Comparison of ENCODE assay signal across 8 mouse cellular contexts in genomic region chr4:36951150-36951954, GRCm38 (mm10). TPM values are rescaled to one million over a fixed set of nuclear protein-coding genes. Genes with fewer than 3 reads are reported as not detected.
A peak's percentile ranks its signal among the peaks of the same experiment; 100 is the strongest.
DNase-seq lines count a peak whose midpoint lies in the region; ATAC-seq and TF ChIP-seq lines count a peak whose summit lies in the region.

Lingo2 (minus strand) TSS chr4:36951747.

- H3K4me1 ChIP-seq in ES-Bruce4 (ENCODE audit: control insufficient read depth, insufficient read depth, low read length) = no peaks in the 10 kb centered on the region
- H3K4me1 ChIP-seq in forebrain, embryonic 16.5 days (replicated peaks; ENCODE audit: control insufficient read depth, insufficient read depth, low read length) = peaks cover 17% of the 10 kb centered on the region
- H3K4me1 ChIP-seq in midbrain, embryonic 14.5 days (ENCODE audit: control insufficient read depth, insufficient read depth, low read length) = peaks cover 21% of the 10 kb centered on the region

- H3K36me3 ChIP-seq in ES-Bruce4 (ENCODE audit: control insufficient read depth, insufficient read depth, low read length, poor library complexity, severe bottlenecking) = no peaks in the 10 kb centered on the region
- H3K36me3 ChIP-seq in forebrain, embryonic 16.5 days (ENCODE audit: control insufficient read depth, insufficient read depth) = no peaks in the 10 kb centered on the region
- no peaks in the 10 kb centered on the region for H3K36me3 ChIP-seq in midbrain, embryonic 14.5 days (ENCODE audit: control insufficient read depth, insufficient read depth, low read length)

- no peak for TF ChIP-seq EP300 in ES-Bruce4 (IDR thresholded peaks at IDR 0.05; ENCODE audit: insufficient read depth, low read depth, low read length)

- ATAC-seq in forebrain, embryonic 16.5 days = peak; percentile 29
- ATAC-seq in midbrain, embryonic 14.5 days (ENCODE audit: low FRiP score, low TSS enrichment) = peak; percentile 43

- peaks cover 10% of the 10 kb centered on the region for H3K27me3 ChIP-seq in ES-Bruce4 (ENCODE audit: control insufficient read depth, insufficient read depth, low read length, poor library complexity, severe bottlenecking)
- H3K27me3 ChIP-seq in forebrain, embryonic 16.5 days (replicated peaks; ENCODE audit: control insufficient read depth, insufficient read depth, low read length) = peaks cover 18% of the 10 kb centered on the region
- H3K27me3 ChIP-seq in midbrain, embryonic 14.5 days (ENCODE audit: control insufficient read depth, insufficient read depth, low read length) = peaks cover 32% of the 10 kb centered on the region

- DNase-seq in cerebellum, postnatal 14 days = peak; percentile 46 to 51
- no peak for DNase-seq in cerebellum, adult 9-10 months
- DNase-seq in layer of hippocampus, postnatal 10 days (ENCODE audit: low spot score in 2 of 2) = peak; percentile 37 to 60
- peak; percentile 78 for DNase-seq in midbrain, embryonic 14.5 days
- DNase-seq in ovary, postnatal 10 days (ENCODE audit: low spot score) = no peak
- DNase-seq in adrenal gland, adult 8-10 months = no peak

- no peaks in the 10 kb centered on the region for H3K9me3 ChIP-seq in ES-Bruce4 (replicated peaks; ENCODE audit: control insufficient read depth, insufficient read depth, low read length, poor library complexity, severe bottlenecking)
- H3K9me3 ChIP-seq in forebrain, embryonic 16.5 days (ENCODE audit: control insufficient read depth, low read length) = no peaks in the 10 kb centered on the region
- H3K9me3 ChIP-seq in midbrain, embryonic 14.5 days (ENCODE audit: control insufficient read depth, low read length) = no peaks in the 10 kb centered on the region

- peak within 1 kb of the TSS; percentile 59 for H3K4me3 ChIP-seq in ES-Bruce4 (ENCODE audit: low read depth, low read length)
- H3K4me3 ChIP-seq in forebrain, embryonic 16.5 days (replicated peaks; ENCODE audit: low read length) = peak within 1 kb of the TSS; percentile 64
- peak within 1 kb of the TSS; percentile 63 for H3K4me3 ChIP-seq in midbrain, embryonic 14.5 days (replicated peaks; ENCODE audit: low read depth, low read length)

- WGBS in forebrain, embryonic 16.5 days = 0% methylated on average over 61 of the region's 61 CpGs
- under 1% methylated on average over 61 of the region's 61 CpGs for WGBS in midbrain, embryonic 14.5 days

- H3K4me2 ChIP-seq in forebrain, embryonic 16.5 days (ENCODE audit: low read length) = peak within 1 kb of the TSS; percentile 72
- peak within 1 kb of the TSS; percentile 92 for H3K4me2 ChIP-seq in midbrain, embryonic 14.5 days (ENCODE audit: low read length)

- TF ChIP-seq POLR2A in ES-Bruce4 (IDR thresholded peaks at IDR 0.05; ENCODE audit: insufficient read depth, low read length) = no peak

- H3K27ac ChIP-seq in ES-Bruce4 (ENCODE audit: insufficient read depth, low read length) = no peak within 1 kb of the TSS
- H3K27ac ChIP-seq in forebrain, embryonic 16.5 days (ENCODE audit: low read length) = peak within 1 kb of the TSS; percentile 41; the same call in 1 of the 2 replicates
- peak within 1 kb of the TSS; percentile 54 for H3K27ac ChIP-seq in midbrain, embryonic 14.5 days (replicated peaks; ENCODE audit: low read depth, low read length)

- 0 out of 2 replicates have a peak within 1 kb of the TSS, but pooled peaks have one; percentile 29 for H3K9ac ChIP-seq in ES-Bruce4 (ENCODE audit: low read depth, poor library complexity, severe bottlenecking)
- peak within 1 kb of the TSS; percentile 63 for H3K9ac ChIP-seq in forebrain, embryonic 16.5 days (replicated peaks; ENCODE audit: low read depth, low read length)
- peak within 1 kb of the TSS; percentile 59 for H3K9ac ChIP-seq in midbrain, embryonic 14.5 days (replicated peaks; ENCODE audit: low read length)

- TF ChIP-seq CTCF in ES-Bruce4 (IDR thresholded peaks at IDR 0.05; ENCODE audit: low read depth, low read length) = no peak

RNA-seq across cellular contexts. Expression of gene Lingo2, which starts in this region (rescaled TPM):
- not detected in 2 replicates for polyA plus RNA-seq in ES-Bruce4 (2011; ENCODE audit: insufficient read depth, insufficient read length, low read depth, missing spikeins)
- polyA plus RNA-seq in forebrain, embryonic 16.5 days (2015; fragmentation: Nextera tagmentation; extraction: Ambion mirVana) = 25.5 and 43.2 TPM in 2 replicates
- total RNA-seq in layer of hippocampus, postnatal 10 days (2021) = 10 to 100 TPM; 47.0 to 61.3 TPM
- 38.5 and 45.8 TPM in 2 replicates for polyA plus RNA-seq in midbrain, embryonic 14.5 days (2014; fragmentation: Nextera tagmentation; extraction: Ambion mirVana)
- under 1 TPM in 1 of 4 experiments, not detected in 3; 0.24 TPM for total RNA-seq in adrenal gland, adult 8-10 months (2022)

Comparison
In these comparisons a context has a peak if more than half of its experiments do, and no peak if none do; other contexts are left out.
1. RNA of gene Lingo2 (total RNA-seq): 47.0 to 61.3 TPM in layer of hippocampus, postnatal 10 days; 0.24 TPM in adrenal gland, adult 8-10 months; every median in the first group is over 10 times any median in the second.
2. RNA of gene Lingo2 (polyA plus RNA-seq): 25.5 to 43.2 TPM in forebrain, embryonic 16.5 days and 38.5 to 45.8 TPM in midbrain, embryonic 14.5 days; not detected in ES-Bruce4; every median in the first group is over 10 times any median in the second.
3. DNase-seq: peak in cerebellum, postnatal 14 days (2 of 2), layer of hippocampus, postnatal 10 days (2 of 2) and midbrain, embryonic 14.5 days (single experiment); none in cerebellum, adult 9-10 months (single experiment), ovary, postnatal 10 days (single experiment) and adrenal gland, adult 8-10 months (single experiment).
4. Peak in every context shown above with its lines, with median percentiles within 50 percentile points of each other: H3K4me3 ChIP-seq and H3K9ac ChIP-seq.